Mouse (Mus musculus): ENCODE data around the gene Calhm6.

Calhm6 gene

GRCm38 (mm10) chr10:34127392-34128378 lies at the start of gene Calhm6:
Gene Calhm6 (minus strand): TSS chr10:34127984.
- DNase-seq (ENCODE audit: low spot score in 2 of 2), result peak; percentile 17 to 40

DNA sequence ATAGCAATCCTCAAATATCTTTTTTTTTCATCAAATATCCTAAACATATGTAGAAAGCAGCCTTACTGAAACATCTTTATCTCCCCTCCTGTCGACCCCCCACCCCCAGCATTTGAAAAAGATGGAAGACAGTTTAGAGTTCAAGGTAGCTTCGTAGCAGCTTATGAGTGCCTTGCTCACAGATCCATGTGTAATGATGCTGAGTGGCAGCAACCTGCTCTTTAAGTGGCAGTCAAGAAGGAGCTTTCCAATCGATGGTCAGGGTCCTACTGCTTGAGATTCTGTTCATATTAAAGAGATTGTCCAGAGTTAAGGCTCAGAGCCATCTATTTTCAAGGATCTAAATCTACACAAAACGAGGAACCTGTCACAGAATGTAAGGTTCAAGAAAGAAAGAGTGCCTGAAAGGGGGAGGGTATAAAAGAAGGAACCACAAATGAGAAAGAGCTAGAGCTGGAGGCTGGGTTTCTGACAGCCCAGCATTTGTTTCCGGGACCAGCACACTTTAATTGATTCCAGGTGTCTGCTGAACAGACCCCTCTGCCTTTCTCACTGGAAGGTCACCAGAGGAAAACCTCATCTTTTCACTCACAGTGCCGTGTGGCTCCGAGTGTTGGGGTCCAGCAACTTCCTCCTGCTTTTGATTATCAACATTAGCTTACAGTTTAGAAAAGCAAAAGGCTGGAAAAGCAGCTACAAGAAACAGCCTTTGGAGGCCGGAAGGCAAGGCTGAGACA lies 48.3 kb upstream of the Calhm6 start:
- DNase-seq (ENCODE audit: low spot score in 2 of 2), result no peak

DNA sequence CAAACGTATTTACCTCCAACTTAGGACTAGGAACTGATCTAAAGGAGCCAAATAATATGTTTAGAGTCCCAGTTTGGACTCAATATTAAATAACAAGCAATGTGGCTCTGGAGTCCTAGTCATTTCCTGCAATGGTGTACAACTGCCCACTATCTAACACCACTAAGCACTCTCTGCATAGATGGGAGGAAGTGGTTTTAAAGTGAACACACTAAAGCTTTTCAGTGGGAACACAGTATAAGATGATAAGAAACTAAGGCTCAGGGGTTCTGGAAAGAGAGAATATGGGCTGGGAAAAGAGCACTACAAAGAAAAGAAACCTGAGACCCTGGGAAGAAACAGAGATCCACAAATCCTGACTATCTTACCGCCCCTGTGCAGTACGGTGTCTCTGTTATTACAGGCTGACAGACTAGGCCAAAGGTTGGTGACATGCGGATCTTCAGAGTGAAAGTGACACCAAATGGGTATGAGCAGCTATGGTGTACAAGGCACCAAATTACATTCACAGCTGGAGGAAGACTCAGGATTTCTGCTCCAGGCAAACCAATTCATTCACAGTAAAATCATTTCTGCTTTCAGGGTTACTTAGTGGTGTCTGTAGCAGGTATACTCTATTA lies 45.0 kb upstream of the Calhm6 start:
- DNase-seq (ENCODE audit: low spot score in 2 of 2), result peak; percentile 17 to 43

- peak in 1 of 2 experiments; percentile 10 for DNase-seq (ENCODE audit: low spot score in 2 of 2)
Observed at GRCm38 (mm10) chr10:34171660-34172059, 43.9 kb upstream of the Calhm6 start.

GRCm38 (mm10) chr10:34171191-34171590 lies 43.4 kb upstream of the Calhm6 start:
- peak; percentile 58 to 62 for DNase-seq (ENCODE audit: low spot score in 2 of 2)

GRCm38 (mm10) chr10:34166971-34167370 lies 39.2 kb upstream of the Calhm6 start:
- DNase-seq (ENCODE audit: low spot score in 2 of 2), result no peak

- DNase-seq (ENCODE audit: low spot score in 2 of 2), result no peak
Observed at GRCm38 (mm10) chr10:34155796-34156554, 28.2 kb upstream of the Calhm6 start.

DNA sequence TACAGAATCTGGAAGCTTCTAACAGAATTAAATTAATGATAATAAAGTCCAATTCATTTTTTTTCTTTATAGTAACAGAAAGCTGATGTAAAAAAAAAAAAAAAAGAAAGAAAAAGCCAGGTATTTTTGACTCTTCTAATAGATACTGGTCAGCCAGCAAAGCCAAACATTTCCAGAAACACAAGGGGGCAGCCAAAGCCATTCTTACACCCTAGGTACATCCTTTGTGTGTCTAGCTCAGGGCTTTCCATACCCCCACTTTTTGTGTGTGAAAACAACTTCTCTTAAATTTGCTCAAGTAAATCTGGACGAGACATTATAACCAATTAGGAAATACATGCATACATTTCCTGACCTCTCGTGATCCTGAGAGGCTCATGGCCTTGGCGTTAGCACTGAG lies 24.0 kb upstream of the Calhm6 start:
- peak in 1 of 2 experiments; percentile 13 for DNase-seq (ENCODE audit: low spot score in 2 of 2)

DNA sequence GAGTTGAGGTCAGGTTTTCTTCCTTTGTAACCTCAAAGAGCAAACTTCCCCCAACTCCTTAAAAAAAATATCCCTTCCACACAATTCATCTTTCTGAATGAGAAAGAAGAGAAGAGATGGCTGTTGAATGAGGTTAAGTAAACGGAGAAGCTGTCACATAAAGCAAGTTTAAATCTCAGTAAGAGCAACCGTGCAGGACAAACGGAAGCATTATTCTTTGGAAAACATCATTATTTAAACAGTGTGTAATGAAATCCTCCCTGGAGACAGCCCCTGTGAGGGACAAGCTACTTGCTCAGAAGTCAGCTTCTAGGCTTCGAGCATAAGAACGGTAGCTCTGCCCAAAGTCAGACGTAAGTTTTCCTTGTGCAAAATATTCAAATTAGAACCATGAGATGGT lies 22.7 kb upstream of the Calhm6 start:
- DNase-seq (ENCODE audit: low spot score in 2 of 2), result no peak

DNA sequence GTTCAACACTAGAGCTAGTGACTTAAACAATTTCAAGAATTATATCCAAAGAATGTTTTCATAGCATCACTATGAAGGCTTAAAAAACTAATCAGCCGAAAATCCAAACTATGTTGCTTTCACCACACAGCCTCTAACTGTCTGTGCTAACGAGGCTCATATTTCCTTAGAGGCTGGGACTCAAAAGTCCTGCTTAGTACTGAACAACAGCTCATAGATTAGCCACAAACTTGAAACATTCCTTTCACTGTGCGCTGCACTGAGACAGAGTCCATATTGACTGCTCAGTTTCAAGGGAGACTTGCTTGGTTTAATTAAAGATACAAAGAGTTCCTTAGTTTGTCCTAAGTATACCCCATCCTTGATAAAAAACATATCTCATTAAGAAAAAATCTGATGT lies 22.0 kb upstream of the Calhm6 start:
- DNase-seq (ENCODE audit: low spot score in 2 of 2), result no peak

- no peak for DNase-seq (ENCODE audit: low spot score in 2 of 2)
Observed at GRCm38 (mm10) chr10:34141693-34142092, 13.9 kb upstream of the Calhm6 start.

DNA sequence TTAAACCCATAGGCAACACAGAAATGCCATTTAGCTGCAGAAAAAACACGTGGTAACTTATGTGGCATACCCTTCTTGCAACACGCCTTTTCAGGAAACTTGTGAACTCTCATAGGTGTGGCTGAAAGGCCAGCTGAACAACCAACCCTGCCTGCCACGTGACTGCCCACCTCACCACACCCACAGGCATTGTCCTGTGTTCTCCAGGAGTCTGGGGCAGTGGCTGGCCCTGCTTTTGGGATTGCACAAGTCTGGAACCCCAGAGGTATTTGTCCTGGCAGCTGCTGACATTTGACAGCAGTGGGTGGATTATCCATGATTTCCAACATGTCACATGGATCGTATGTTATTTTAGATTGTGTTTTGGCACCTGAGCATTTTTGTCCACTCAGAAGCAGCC lies 12.0 kb upstream of the Calhm6 start:
- no peak for DNase-seq (ENCODE audit: low spot score in 2 of 2)

GRCm38 (mm10) chr10:34138027-34138426 lies 10.2 kb upstream of the Calhm6 start:
- no peak for DNase-seq (ENCODE audit: low spot score in 2 of 2)

GRCm38 (mm10) chr10:34136432-34136831 lies 8.6 kb upstream of the Calhm6 start:
- no peak for DNase-seq (ENCODE audit: low spot score in 2 of 2)

- DNase-seq (ENCODE audit: low spot score in 2 of 2), result peak in 1 of 2 experiments; percentile 23
Observed at GRCm38 (mm10) chr10:34131356-34131755, 3.6 kb upstream of the Calhm6 start.

DNA sequence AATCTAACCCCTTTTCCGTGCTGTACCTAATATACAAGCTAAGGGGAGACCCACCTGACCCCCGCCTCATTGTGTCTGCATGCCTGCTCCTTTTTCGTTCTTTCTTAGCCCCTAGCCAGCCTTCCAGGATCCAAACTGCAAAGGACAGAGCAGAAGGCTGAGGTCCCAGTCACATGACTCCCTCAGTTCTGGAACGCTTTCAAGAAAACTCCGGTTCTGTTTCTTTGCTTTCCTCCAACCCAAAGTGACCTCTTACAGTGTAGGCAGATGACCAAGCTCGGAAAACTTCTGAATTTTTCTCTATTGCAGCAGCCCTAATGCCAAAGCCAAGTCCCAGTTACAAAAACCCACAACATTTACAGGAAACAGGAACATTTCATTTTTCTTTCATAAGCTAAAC lies 607 bp upstream of the Calhm6 start:
- no peak for DNase-seq (ENCODE audit: low spot score in 2 of 2)

- DNase-seq (ENCODE audit: low spot score in 2 of 2), result no peak
Observed at GRCm38 (mm10) chr10:34118421-34118820, 9.4 kb downstream of the Calhm6 start.

DNA sequence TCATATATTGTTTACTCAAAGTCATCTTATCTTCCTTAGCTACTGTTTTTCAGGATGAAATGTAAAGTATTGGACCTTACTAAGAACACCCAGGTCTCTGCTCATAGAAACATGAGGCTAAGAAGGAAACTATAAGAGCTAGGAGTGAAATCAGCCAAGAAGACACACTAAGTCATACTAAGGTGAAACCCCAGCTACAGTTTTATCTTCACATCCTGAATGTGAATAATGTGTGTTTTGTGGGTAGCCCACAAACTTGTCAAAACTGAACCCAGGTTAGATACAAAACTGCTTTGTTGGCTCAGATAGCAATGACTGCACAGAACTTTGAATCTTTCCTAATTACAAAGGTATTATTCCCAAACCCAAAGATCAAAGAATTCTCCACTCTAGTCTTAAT lies 10.0 kb downstream of the Calhm6 start:
- no peak for DNase-seq (ENCODE audit: low spot score in 2 of 2)

- no peak for DNase-seq (ENCODE audit: low spot score in 2 of 2)
Observed at GRCm38 (mm10) chr10:34117131-34117530, 10.7 kb downstream of the Calhm6 start.

DNA sequence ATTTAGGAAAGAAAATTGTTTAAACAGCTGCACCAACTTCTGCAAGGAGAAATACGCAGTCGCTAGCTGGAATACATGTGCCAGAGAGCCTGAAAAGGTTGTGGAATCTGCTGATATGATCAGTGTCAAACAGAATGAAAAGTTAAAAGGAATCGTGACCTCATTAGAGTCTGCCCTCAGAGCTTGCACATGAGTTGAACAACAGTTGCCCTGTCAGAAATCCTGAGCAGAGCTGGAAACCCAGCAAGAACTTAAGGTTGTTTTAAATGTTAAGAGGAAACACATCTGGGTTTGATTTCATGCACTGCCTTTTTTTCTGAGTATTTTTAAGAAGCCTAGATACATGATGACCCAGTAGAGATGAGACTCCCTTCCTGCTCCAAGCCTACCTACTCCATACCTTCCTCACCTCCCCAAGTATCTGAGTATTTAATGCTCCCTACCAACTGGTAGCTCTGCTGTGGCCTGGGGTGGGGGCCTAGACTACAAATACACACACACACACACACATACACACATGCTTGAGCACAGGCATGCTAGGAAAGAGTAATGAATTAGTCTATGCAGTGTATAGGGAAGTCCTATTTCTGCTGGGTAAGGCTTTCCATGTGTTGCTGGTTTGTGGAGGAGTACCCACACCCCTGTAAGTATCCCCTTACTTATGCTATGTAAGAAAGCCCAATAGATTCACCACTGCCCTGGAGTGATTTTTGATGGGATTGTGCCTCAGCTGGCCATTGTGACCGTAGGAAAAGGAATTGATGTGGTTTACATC lies 15.6 kb downstream of the Calhm6 start:
- DNase-seq (ENCODE audit: low spot score in 2 of 2), result no peak
